Mouse (Mus musculus) CH12.LX (cell line): Measurements from ENCODE around the gene Prkag2.

ENCODE experiments used
- CHD2 ChIP-seq: IDR thresholded peaks from 2 replicates; pipeline ENCODE4 v1.6.1; 2011; ENCODE audit warnings: low read length, improper control_type of control experiment
- CTCF ChIP-seq, 2 experiments: IDR thresholded peaks in 1 of 2; conservative IDR thresholded peaks in 1 of 2; 2 replicates each; pipeline ENCODE4 v1.5.1; 2011 to 2012; ENCODE audit warnings: low read depth in 2 of 2, low read length in 2 of 2, improper control_type of control experiment in 1 of 2, inconsistent platforms in 1 of 2, mild to moderate bottlenecking in 1 of 2, moderate library complexity in 1 of 2
- E2F4 ChIP-seq: IDR thresholded peaks from 2 replicates; pipeline ENCODE4 v1.6.1; 2011; ENCODE audit warnings: low read depth, low read length, improper control_type of control experiment; ENCODE audit not compliant: insufficient replicate concordance
- MAZ ChIP-seq: IDR thresholded peaks from 2 replicates; pipeline ENCODE4 v1.6.1; 2012; ENCODE audit warnings: low read depth, mild to moderate bottlenecking, inconsistent platforms, low read length, improper control_type of control experiment, moderate library complexity
- POLR2A ChIP-seq: IDR thresholded peaks from 2 replicates; pipeline ENCODE4 v1.6.1; 2011; ENCODE audit warnings: low read depth, mild to moderate bottlenecking, improper control_type of control experiment, low read length
- SMC3 ChIP-seq: IDR thresholded peaks from 2 replicates; pipeline ENCODE4 v1.6.1; 2011; ENCODE audit warnings: low read depth, low read length, improper control_type of control experiment
- UBTF ChIP-seq: IDR thresholded peaks from 2 replicates; pipeline ENCODE4 v1.6.1; 2012; ENCODE audit warnings: low read depth, mild to moderate bottlenecking, inconsistent platforms, low read length, improper control_type of control experiment, moderate library complexity

GRCm38 (mm10) chr5:24990460-24990859 lies 110.0 kb downstream of the Prkag2 start:
- TF ChIP-seq UBTF: no peak
- TF ChIP-seq CTCF (conservative IDR thresholded peaks at IDR 0.05 in 1 of 2, IDR thresholded peaks at IDR 0.05 in 1 of 2; ENCODE audit: low read depth in 2 of 2, low read length in 2 of 2): no peak
- no peak for TF ChIP-seq E2F4
- TF ChIP-seq SMC3: no peak
- no peak for TF ChIP-seq POLR2A
- no peak for TF ChIP-seq MAZ
- TF ChIP-seq CHD2: no peak
